Mouse (Mus musculus): ENCODE data around the gene Fam83e. TPM values are rescaled to one million over a fixed set of nuclear protein-coding genes. Genes with fewer than 3 reads are reported as not detected.

Fam83e gene
- polyA plus RNA-seq, 1 experiment, result 0.48 TPM

- no peak for TF ChIP-seq CEBPB (IDR thresholded peaks at IDR 0.05; ENCODE audit: low read depth)
- no peak for TF ChIP-seq MYOD1 (IDR thresholded peaks at IDR 0.05; ENCODE audit: control insufficient read depth, insufficient read length, low read depth)
- no peak for TF ChIP-seq MYOG (IDR thresholded peaks at IDR 0.05; ENCODE audit: control insufficient read depth, extremely low read depth, insufficient read length)
- no peak for TF ChIP-seq FOSL1 (IDR thresholded peaks at IDR 0.05; ENCODE audit: insufficient read depth, low read length, poor library complexity, severe bottlenecking)
- no peak for TF ChIP-seq USF1 (IDR thresholded peaks at IDR 0.05; ENCODE audit: low read depth)
- TF ChIP-seq CTCF (IDR thresholded peaks at IDR 0.05; ENCODE audit: control insufficient read depth, insufficient read depth, insufficient read length), result no peak
- no peak for TF ChIP-seq MAX (IDR thresholded peaks at IDR 0.05)
- peaks cover 35% of the 10 kb centered on the region for H3K79me3 ChIP-seq (ENCODE audit: low read depth)
- H3K36me3 ChIP-seq (ENCODE audit: control insufficient read depth, insufficient read depth), result peaks cover 7% of the 10 kb centered on the region
- H3K79me2 ChIP-seq (ENCODE audit: control insufficient read depth, insufficient read depth), result peaks cover 51% of the 10 kb centered on the region
- no peaks in the 10 kb centered on the region for H3K27me3 ChIP-seq (ENCODE audit: control insufficient read depth, insufficient read depth, insufficient read length)
- no peak overlapping the region for H3ac ChIP-seq (ENCODE audit: control insufficient read depth, insufficient read length, low read depth)
- no peak overlapping the region for H3K4me3 ChIP-seq (ENCODE audit: insufficient read depth, poor library complexity, severe bottlenecking)
These were observed 7.0 kb upstream of the Fam83e start for GRCm38 (mm10) chr7:45713881-45714520.

GRCm38 (mm10) chr7:45714630-45715089 lies 6.4 kb upstream of the Fam83e start:
- H3K79me2 ChIP-seq (ENCODE audit: control insufficient read depth, insufficient read depth), result peaks cover 58% of the 10 kb centered on the region
- H3ac ChIP-seq (ENCODE audit: control insufficient read depth, insufficient read length, low read depth), result peak overlapping the region; percentile 71
- no peaks in the 10 kb centered on the region for H3K27me3 ChIP-seq (ENCODE audit: control insufficient read depth, insufficient read depth, insufficient read length)
- peaks cover 41% of the 10 kb centered on the region for H3K79me3 ChIP-seq (ENCODE audit: low read depth)
- peaks cover 13% of the 10 kb centered on the region for H3K36me3 ChIP-seq (ENCODE audit: control insufficient read depth, insufficient read depth)
- TF ChIP-seq CTCF (IDR thresholded peaks at IDR 0.05; ENCODE audit: control insufficient read depth, insufficient read depth, insufficient read length) (no peak), MYOD1 (IDR thresholded peaks at IDR 0.05; ENCODE audit: control insufficient read depth, insufficient read length, low read depth) (no peak), CEBPB (IDR thresholded peaks at IDR 0.05; ENCODE audit: low read depth) (no peak), FOSL1 (IDR thresholded peaks at IDR 0.05; ENCODE audit: insufficient read depth, low read length, poor library complexity, severe bottlenecking) (no peak), USF1 (IDR thresholded peaks at IDR 0.05; ENCODE audit: low read depth) (no peak), MAX (IDR thresholded peaks at IDR 0.05) (no peak), MYOG (IDR thresholded peaks at IDR 0.05; ENCODE audit: control insufficient read depth, extremely low read depth, insufficient read length) (no peak)
- H3K4me3 ChIP-seq (ENCODE audit: insufficient read depth, poor library complexity, severe bottlenecking), result peak overlapping the region; percentile 38

GRCm38 (mm10) chr7:45715090-45715708 lies 5.8 kb upstream of the Fam83e start, which contains the start of gene Rpl18:
TSS of gene Rpl18 (plus strand) at chr7:45715457.
- no peak for TF ChIP-seq MYOD1 (IDR thresholded peaks at IDR 0.05; ENCODE audit: control insufficient read depth, insufficient read length, low read depth)
- no peak for TF ChIP-seq CTCF (IDR thresholded peaks at IDR 0.05; ENCODE audit: control insufficient read depth, insufficient read depth, insufficient read length)
- no peak for TF ChIP-seq MAX (IDR thresholded peaks at IDR 0.05)
- no peak for TF ChIP-seq FOSL1 (IDR thresholded peaks at IDR 0.05; ENCODE audit: insufficient read depth, low read length, poor library complexity, severe bottlenecking)
- no peak for TF ChIP-seq CEBPB (IDR thresholded peaks at IDR 0.05; ENCODE audit: low read depth)
- no peak for TF ChIP-seq USF1 (IDR thresholded peaks at IDR 0.05; ENCODE audit: low read depth)
- Histone ChIP-seq H3K4me3 (ENCODE audit: insufficient read depth, poor library complexity, severe bottlenecking) (peak within 1 kb of the TSS; percentile 38), H3K36me3 (ENCODE audit: control insufficient read depth, insufficient read depth) (peaks cover 19% of the 10 kb centered on the region), H3ac (ENCODE audit: control insufficient read depth, insufficient read length, low read depth) (peak within 1 kb of the TSS; percentile 71), H3K79me3 (ENCODE audit: low read depth) (peaks cover 45% of the 10 kb centered on the region), H3K79me2 (ENCODE audit: control insufficient read depth, insufficient read depth) (peaks cover 63% of the 10 kb centered on the region), H3K27me3 (ENCODE audit: control insufficient read depth, insufficient read depth, insufficient read length) (no peaks in the 10 kb centered on the region)

- H3K4me3 ChIP-seq (ENCODE audit: insufficient read depth, poor library complexity, severe bottlenecking), result no peak overlapping the region
- peaks cover 25% of the 10 kb centered on the region for H3K36me3 ChIP-seq (ENCODE audit: control insufficient read depth, insufficient read depth)
- peaks cover 70% of the 10 kb centered on the region for H3K79me2 ChIP-seq (ENCODE audit: control insufficient read depth, insufficient read depth)
- peak overlapping the region; percentile 16 for H3ac ChIP-seq (ENCODE audit: control insufficient read depth, insufficient read length, low read depth)
- TF ChIP-seq USF1 (IDR thresholded peaks at IDR 0.05; ENCODE audit: low read depth), result no peak
- no peak for TF ChIP-seq MYOG (IDR thresholded peaks at IDR 0.05; ENCODE audit: control insufficient read depth, extremely low read depth, insufficient read length)
- no peak for TF ChIP-seq MAX (IDR thresholded peaks at IDR 0.05)
- TF ChIP-seq MYOD1 (IDR thresholded peaks at IDR 0.05; ENCODE audit: control insufficient read depth, insufficient read length, low read depth), result no peak
- TF ChIP-seq CEBPB (IDR thresholded peaks at IDR 0.05; ENCODE audit: low read depth), result no peak
- TF ChIP-seq CTCF (IDR thresholded peaks at IDR 0.05; ENCODE audit: control insufficient read depth, insufficient read depth, insufficient read length), result no peak
- TF ChIP-seq FOSL1 (IDR thresholded peaks at IDR 0.05; ENCODE audit: insufficient read depth, low read length, poor library complexity, severe bottlenecking), result no peak
- no peaks in the 10 kb centered on the region for H3K27me3 ChIP-seq (ENCODE audit: control insufficient read depth, insufficient read depth, insufficient read length)
- H3K79me3 ChIP-seq (ENCODE audit: low read depth), result peaks cover 49% of the 10 kb centered on the region
These were observed 5.1 kb upstream of the Fam83e start for GRCm38 (mm10) chr7:45715741-45716459.

GRCm38 (mm10) chr7:45716460-45716857 lies 4.6 kb upstream of the Fam83e start:
- TF ChIP-seq CEBPB (IDR thresholded peaks at IDR 0.05; ENCODE audit: low read depth) (no peak), USF1 (IDR thresholded peaks at IDR 0.05; ENCODE audit: low read depth) (no peak), FOSL1 (IDR thresholded peaks at IDR 0.05; ENCODE audit: insufficient read depth, low read length, poor library complexity, severe bottlenecking) (no peak), MAX (IDR thresholded peaks at IDR 0.05) (no peak), MYOG (IDR thresholded peaks at IDR 0.05; ENCODE audit: control insufficient read depth, extremely low read depth, insufficient read length) (no peak), MYOD1 (IDR thresholded peaks at IDR 0.05; ENCODE audit: control insufficient read depth, insufficient read length, low read depth) (no peak), CTCF (IDR thresholded peaks at IDR 0.05; ENCODE audit: control insufficient read depth, insufficient read depth, insufficient read length) (no peak)
- peaks cover 29% of the 10 kb centered on the region for H3K36me3 ChIP-seq (ENCODE audit: control insufficient read depth, insufficient read depth)
- H3K4me3 ChIP-seq (ENCODE audit: insufficient read depth, poor library complexity, severe bottlenecking), result peak overlapping the region; percentile 71
- H3K79me3 ChIP-seq (ENCODE audit: low read depth), result peaks cover 49% of the 10 kb centered on the region
- no peaks in the 10 kb centered on the region for H3K27me3 ChIP-seq (ENCODE audit: control insufficient read depth, insufficient read depth, insufficient read length)
- H3ac ChIP-seq (ENCODE audit: control insufficient read depth, insufficient read length, low read depth), result peak overlapping the region; percentile 26
- H3K79me2 ChIP-seq (ENCODE audit: control insufficient read depth, insufficient read depth), result peaks cover 74% of the 10 kb centered on the region
